In the genomic region with DNA sequence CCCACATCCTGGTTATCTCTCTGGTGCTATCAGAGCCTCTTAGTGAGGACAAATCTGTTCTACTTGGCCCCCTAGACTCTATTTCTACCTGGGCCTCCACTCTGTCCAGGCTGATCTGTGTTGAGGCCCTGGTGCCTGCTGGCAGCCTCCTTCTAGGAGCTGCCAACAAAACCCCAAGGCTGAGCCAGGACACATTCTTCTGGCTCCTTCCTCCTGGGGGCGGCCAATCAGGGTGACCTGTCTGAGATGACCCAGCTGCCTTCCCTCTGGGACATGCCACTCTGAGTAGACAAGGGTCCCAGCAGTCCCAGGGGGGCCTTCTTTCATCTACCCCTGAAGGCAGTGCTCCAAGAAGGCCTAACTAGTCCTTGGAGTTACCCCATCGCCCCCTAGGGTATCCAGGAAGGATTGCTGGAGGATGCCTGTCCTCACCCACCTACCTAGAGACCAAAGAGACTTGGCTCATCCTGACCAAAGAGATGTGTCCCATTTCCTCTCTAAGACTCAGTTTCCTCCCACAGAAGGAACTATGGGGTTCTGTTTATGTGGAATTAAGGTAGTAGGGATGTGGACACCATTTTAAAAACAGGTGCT, we compare ENCODE assay signal across 10 mouse cellular contexts. TPM values are rescaled to one million over a fixed set of nuclear protein-coding genes. Genes with fewer than 3 reads are reported as not detected.
DNase-seq lines count a peak whose midpoint lies in the region; ATAC-seq and TF ChIP-seq lines count a peak whose summit lies in the region.
"Had no signal": no experiment of that assay in that cellular context is flagged by ENCODE, and none has a peak within 500 bp of the region (broad histone marks: within the 10 kb centered on the region; RNA-seq: fewer than 3 reads in every experiment).

No protein-coding gene starts in this region.

- H3K9me3 ChIP-seq in heart, embryonic 16.5 days (replicated peaks; ENCODE audit: control insufficient read depth, low read length): no peaks in the 10 kb centered on the region
- no peaks in the 10 kb centered on the region for H3K9me3 ChIP-seq in stomach, postnatal 0 days (ENCODE audit: control insufficient read depth, low read length)
- H3K9me3 ChIP-seq: forebrain, embryonic 12.5 days; liver, embryonic 13.5 days had no signal

- peak; percentile 58 for DNase-seq in gastrocnemius, adult 2 months
- DNase-seq in gastrocnemius, postnatal 4 days (ENCODE audit: low spot score in 2 of 2): no peak
- DNase-seq in thymus, postnatal 0 days (ENCODE audit: low spot score): peak; percentile 51
- no peak for DNase-seq in thymus, postnatal 14 days
- no peak for DNase-seq in stomach, postnatal 0 days (ENCODE audit: low spot score)
- DNase-seq in layer of hippocampus, postnatal 10 days (ENCODE audit: low spot score in 2 of 2): no peak
- DNase-seq in urinary bladder, postnatal 36 days (ENCODE audit: low spot score in 2 of 2): no peak
- DNase-seq: liver, embryonic 13.5 days had no signal

- peak overlapping the region; percentile 84 for H3K27ac ChIP-seq in gastrocnemius, adult 2 months
- peak overlapping the region; percentile 73 for H3K27ac ChIP-seq in heart, embryonic 16.5 days (ENCODE audit: low read length)
- H3K27ac ChIP-seq in stomach, postnatal 0 days (replicated peaks): no peak overlapping the region
- H3K27ac ChIP-seq: forebrain, embryonic 12.5 days; liver, embryonic 13.5 days had no signal

- H3K27me3 ChIP-seq in heart, embryonic 16.5 days (ENCODE audit: control insufficient read depth, insufficient read depth, low read length): no peaks in the 10 kb centered on the region
- no peaks in the 10 kb centered on the region for H3K27me3 ChIP-seq in stomach, postnatal 0 days (ENCODE audit: control insufficient read depth, insufficient read depth, low read length)

- peak overlapping the region; percentile 27 for H3K9ac ChIP-seq in heart, embryonic 16.5 days (ENCODE audit: low read length)
- H3K9ac ChIP-seq in stomach, postnatal 0 days (ENCODE audit: low read length): no peak overlapping the region
- H3K9ac ChIP-seq: forebrain, embryonic 12.5 days; liver, embryonic 13.5 days had no signal

- no peaks in the 10 kb centered on the region for H3K36me3 ChIP-seq in heart, embryonic 16.5 days (ENCODE audit: control insufficient read depth, insufficient read depth)
- no peaks in the 10 kb centered on the region for H3K36me3 ChIP-seq in stomach, postnatal 0 days (ENCODE audit: control insufficient read depth, insufficient read depth, low read length)
- H3K36me3 ChIP-seq: forebrain, embryonic 12.5 days; liver, embryonic 13.5 days had no signal

- peak; percentile 29; the same call in 1 of the 2 replicates for TF ChIP-seq CTCF in gastrocnemius, adult 2 months (IDR thresholded peaks at IDR 0.05)
- TF ChIP-seq CTCF in stomach, postnatal 0 days (IDR thresholded peaks at IDR 0.05; ENCODE audit: low read depth): peak; percentile 48

- 35% methylated on average over 2 of the region's 2 CpGs for WGBS in heart, embryonic 16.5 days
- WGBS in stomach, postnatal 0 days: 74% methylated on average over 2 of the region's 2 CpGs

- TF ChIP-seq EP300 in stomach, postnatal 0 days (optimal IDR thresholded peaks at IDR 0.05): no peak

- no peak overlapping the region for H3K4me3 ChIP-seq in gastrocnemius, adult 2 months
- no peak overlapping the region for H3K4me3 ChIP-seq in heart, embryonic 16.5 days (ENCODE audit: low read length)
- H3K4me3 ChIP-seq in stomach, postnatal 0 days (ENCODE audit: low read depth, low read length): no peak overlapping the region
- H3K4me3 ChIP-seq: forebrain, embryonic 12.5 days; liver, embryonic 13.5 days had no signal

- H3K4me2 ChIP-seq in heart, embryonic 16.5 days (ENCODE audit: low read depth, low read length): no peak overlapping the region
- H3K4me2 ChIP-seq in stomach, postnatal 0 days (replicated peaks; ENCODE audit: low read depth): no peak overlapping the region
- H3K4me2 ChIP-seq: forebrain, embryonic 12.5 days; liver, embryonic 13.5 days had no signal

- intact Hi-C loops in gastrocnemius, adult 2 months (cut with DNase I): loop anchor here (1.0 kb wide), 1 partner anchor 11 kb away; no protein-coding TSS in a partner anchor

- H3K4me1 ChIP-seq in heart, embryonic 16.5 days (ENCODE audit: control insufficient read depth, insufficient read depth, low read length): peaks cover 49% of the 10 kb centered on the region
- H3K4me1 ChIP-seq in stomach, postnatal 0 days (replicated peaks; ENCODE audit: control insufficient read depth, insufficient read depth): peaks cover 8% of the 10 kb centered on the region

- ATAC-seq in heart, embryonic 16.5 days (replicated peaks; ENCODE audit: extremely low read depth, insufficient read depth, low FRiP score): no peak
- ATAC-seq in stomach, postnatal 0 days (ENCODE audit: low FRiP score, low TSS enrichment): no peak

RNA-seq across cellular contexts. Expression of a gene that starts 47.6 kb away (rescaled TPM):
- 10 to 100 TPM; 37.0 to 46.7 TPM for total RNA-seq in gastrocnemius, adult 2 months (2021)
- total RNA-seq in gastrocnemius, postnatal 4 days (2021): 10 to 100 TPM; 61.5 to 66.0 TPM
- 52.7 and 55.1 TPM in 2 replicates for polyA plus RNA-seq in thymus, postnatal 0 days (2015; fragmentation: Nextera tagmentation; extraction: Ambion mirVana)
- 38.3 and 40.5 TPM in 2 replicates for polyA plus RNA-seq in heart, embryonic 16.5 days (2015; fragmentation: Nextera tagmentation; extraction: Ambion mirVana)
- 47.0 and 47.7 TPM in 2 replicates for polyA plus RNA-seq in stomach, postnatal 0 days (2015; fragmentation: Nextera tagmentation; extraction: Ambion mirVana)
- 100 to 1,000 TPM; 108 TPM for total RNA-seq in layer of hippocampus, postnatal 10 days (2021)

RNA-seq across cellular contexts. Expression of a gene that starts 53.3 kb away (rescaled TPM):
- 1 to 10 TPM; 1.8 to 7.8 TPM for total RNA-seq in gastrocnemius, adult 2 months (2021)
- total RNA-seq in gastrocnemius, postnatal 4 days (2021): not detected
- polyA plus RNA-seq in thymus, postnatal 0 days (2015; fragmentation: Nextera tagmentation; extraction: Ambion mirVana): 1.0 and 1.4 TPM in 2 replicates
- 0.75 and 1.2 TPM in 2 replicates for polyA plus RNA-seq in heart, embryonic 16.5 days (2015; fragmentation: Nextera tagmentation; extraction: Ambion mirVana)
- 1.9 and 2.0 TPM in 2 replicates for polyA plus RNA-seq in stomach, postnatal 0 days (2015; fragmentation: Nextera tagmentation; extraction: Ambion mirVana)
- total RNA-seq in layer of hippocampus, postnatal 10 days (2021): 1 to 10 TPM; 3.5 to 3.9 TPM

Comparison
In these comparisons a context has a peak if more than half of its experiments do, and no peak if none do; other contexts are left out.
1. DNase-seq: peak in gastrocnemius, adult 2 months (single experiment) and thymus, postnatal 0 days (single experiment); none in gastrocnemius, postnatal 4 days (0 of 2), thymus, postnatal 14 days (single experiment), stomach, postnatal 0 days (single experiment), layer of hippocampus, postnatal 10 days (0 of 2) and urinary bladder, postnatal 36 days (0 of 2).